Mouse (Mus musculus) heart, postnatal 0 days (tissue): ENCODE data around the gene Cdh26.

Experiments used
- CTCF ChIP-seq: IDR thresholded peaks from 2 replicates; pipeline ENCODE4 v1.5.1; 2016; ENCODE audit warnings: antibody characterized with exemption, control low read depth, low read depth
- EP300 ChIP-seq: IDR thresholded peaks from 2 replicates; pipeline ENCODE4 v1.6.1; 2016; ENCODE audit warnings: antibody characterized with exemption, low read depth

- no peak for TF ChIP-seq CTCF
- no peak for TF ChIP-seq EP300
Measured at GRCm38 (mm10) chr2:178457414-178457813, 27.1 kb downstream of the Cdh26 start.
